Mouse (Mus musculus): ENCODE measurements around the gene Cysltr2. TPM values are rescaled to one million over a fixed set of nuclear protein-coding genes. Genes with fewer than 3 reads are reported as not detected.

The Cysltr2 gene
- polyA plus RNA-seq, 1 experiment from 2014 or later: 0.24 TPM

GRCm38 (mm10) chr14:72980761-72981160 lies 68.2 kb downstream of the Cysltr2 start:
- H3K27ac ChIP-seq: no peak overlapping the region
- no peaks in the 10 kb centered on the region for H3K27me3 ChIP-seq (ENCODE audit: insufficient read depth, poor library complexity, severe bottlenecking)
- H3K4me1 ChIP-seq: no peaks in the 10 kb centered on the region
- no peaks in the 10 kb centered on the region for H3K36me3 ChIP-seq
- 86% methylated on average over 3 of the region's 3 CpGs for WGBS
- no peaks in the 10 kb centered on the region for H3K9me3 ChIP-seq
- no peak for DNase-seq (ENCODE audit: low spot score)
- H3K4me3 ChIP-seq: no peak overlapping the region

GRCm38 (mm10) chr14:72980106-72980505 lies 68.8 kb downstream of the Cysltr2 start:
- DNase-seq (ENCODE audit: low spot score): no peak
- Histone ChIP-seq H3K27ac (no peak overlapping the region), H3K9me3 (no peaks in the 10 kb centered on the region), H3K4me3 (no peak overlapping the region), H3K36me3 (no peaks in the 10 kb centered on the region), H3K27me3 (ENCODE audit: insufficient read depth, poor library complexity, severe bottlenecking) (no peaks in the 10 kb centered on the region), H3K4me1 (no peaks in the 10 kb centered on the region)
- WGBS: 91% methylated on average over 29 of the region's 29 CpGs

- Histone ChIP-seq H3K27ac (no peak overlapping the region), H3K36me3 (no peaks in the 10 kb centered on the region), H3K4me1 (no peaks in the 10 kb centered on the region), H3K9me3 (no peaks in the 10 kb centered on the region), H3K4me3 (no peak overlapping the region), H3K27me3 (ENCODE audit: insufficient read depth, poor library complexity, severe bottlenecking) (no peaks in the 10 kb centered on the region)
- 65% methylated on average over 2 of the region's 2 CpGs for WGBS
- no peak for DNase-seq (ENCODE audit: low spot score)
These were observed 72.8 kb downstream of the Cysltr2 start for GRCm38 (mm10) chr14:72976111-72976510.

Other genes starting within 250 kb of the Cysltr2 start
- gene Rcbtb2, start 73.9 kb upstream of the Cysltr2 start, polyA plus RNA-seq (2016; fragmentation: Nextera tagmentation; extraction: Ambion mirVana): 81.2 and 99.9 TPM in 2 replicates
- 8.2 and 11.2 TPM in 2 replicates for gene Lpar6, start 188.8 kb upstream of the Cysltr2 start, polyA plus RNA-seq (2016; fragmentation: Nextera tagmentation; extraction: Ambion mirVana)